In genomic region chr1:177441492-177442195, GRCm38 (mm10) we compare ENCODE assay signal across 7 mouse cellular contexts. TPM values are rescaled to one million over a fixed set of nuclear protein-coding genes. Genes with fewer than 3 reads are reported as not detected.
DNase-seq lines count a peak whose midpoint lies in the region; ATAC-seq lines count a peak whose summit lies in the region.

No protein-coding gene starts in this region.

- peaks cover 49% of the 10 kb centered on the region for H3K4me1 ChIP-seq in embryonic facial prominence, embryonic 10.5 days
- H3K4me1 ChIP-seq in limb, embryonic 10.5 days, result peaks cover 35% of the 10 kb centered on the region
- H3K4me1 ChIP-seq in midbrain, embryonic 13.5 days (replicated peaks), result peaks cover 40% of the 10 kb centered on the region

- under 1% methylated on average over 87 of the region's 87 CpGs for WGBS in embryonic facial prominence, embryonic 10.5 days
- under 1% methylated on average over 87 of the region's 87 CpGs for WGBS in limb, embryonic 10.5 days
- WGBS in midbrain, embryonic 13.5 days, result under 1% methylated on average over 86 of the region's 87 CpGs

- peak overlapping the region; percentile 89 for H3K4me3 ChIP-seq in embryonic facial prominence, embryonic 10.5 days
- H3K4me3 ChIP-seq in limb, embryonic 10.5 days, result peak overlapping the region; percentile 84
- H3K4me3 ChIP-seq in midbrain, embryonic 13.5 days (replicated peaks), result peak overlapping the region; percentile 86

- H3K27ac ChIP-seq in embryonic facial prominence, embryonic 10.5 days (replicated peaks), result peak overlapping the region; percentile 94
- peak overlapping the region; percentile 93 for H3K27ac ChIP-seq in limb, embryonic 10.5 days
- peak overlapping the region; percentile 98 for H3K27ac ChIP-seq in midbrain, embryonic 13.5 days

- no peaks in the 10 kb centered on the region for H3K36me3 ChIP-seq in embryonic facial prominence, embryonic 10.5 days (replicated peaks)
- no peaks in the 10 kb centered on the region for H3K36me3 ChIP-seq in limb, embryonic 10.5 days
- H3K36me3 ChIP-seq in midbrain, embryonic 13.5 days, result no peaks in the 10 kb centered on the region

- H3K9ac ChIP-seq in midbrain, embryonic 13.5 days (replicated peaks), result peak overlapping the region; percentile 81

- peak; percentile 99 for DNase-seq in adrenal gland, postnatal 10 days
- DNase-seq in embryonic facial prominence, embryonic 10.5 days (ENCODE audit: low spot score), result peak; percentile 98
- DNase-seq in kidney, adult 11 months, result peak; percentile 98
- peak; percentile 94 for DNase-seq in limb, embryonic 10.5 days (ENCODE audit: low spot score)
- DNase-seq in spleen, adult 12 weeks (ENCODE audit: low spot score), result peak; percentile 96

- H3K4me2 ChIP-seq in midbrain, embryonic 13.5 days (replicated peaks), result peak overlapping the region; percentile 70

- H3K9me3 ChIP-seq in embryonic facial prominence, embryonic 10.5 days, result no peaks in the 10 kb centered on the region
- H3K9me3 ChIP-seq in limb, embryonic 10.5 days (replicated peaks), result no peaks in the 10 kb centered on the region
- H3K9me3 ChIP-seq in midbrain, embryonic 13.5 days, result no peaks in the 10 kb centered on the region

- peak; percentile 80 for ATAC-seq in granulocyte monocyte progenitor cell, adult 5-6 weeks (replicated peaks; ENCODE audit: poor library complexity, severe bottlenecking)
- ATAC-seq in midbrain, embryonic 13.5 days, result peak; percentile 99

- H3K27me3 ChIP-seq in embryonic facial prominence, embryonic 10.5 days (replicated peaks; ENCODE audit: low read depth, poor library complexity, severe bottlenecking), result no peaks in the 10 kb centered on the region
- no peaks in the 10 kb centered on the region for H3K27me3 ChIP-seq in limb, embryonic 10.5 days (ENCODE audit: low read depth, poor library complexity, severe bottlenecking)
- H3K27me3 ChIP-seq in midbrain, embryonic 13.5 days, result no peaks in the 10 kb centered on the region

RNA-seq across cellular contexts. Expression of gene Zbtb18, which starts 0.5 kb away (rescaled TPM):
- 10 to 100 TPM; 27.9 to 38.6 TPM for total RNA-seq in adrenal gland, postnatal 10 days (2021)
- 2.1 and 3.4 TPM in 2 replicates for polyA plus RNA-seq in embryonic facial prominence, embryonic 10.5 days (2016; fragmentation: Nextera tagmentation; extraction: Ambion mirVana)
- 62.5 and 64.3 TPM in 2 replicates for total RNA-seq in granulocyte monocyte progenitor cell, adult 5-6 weeks (2014; fragmentation: Nextera tagmentation)
- 58.4 and 82.5 TPM in 2 replicates for total RNA-seq in granulocyte monocyte progenitor cell, adult 5-6 weeks (2017)
- polyA plus RNA-seq in limb, embryonic 10.5 days (2016; fragmentation: Nextera tagmentation; extraction: Ambion mirVana), result 0.99 and 1.0 TPM in 2 replicates
- 14.0 and 20.6 TPM in 2 replicates for polyA plus RNA-seq in midbrain, embryonic 13.5 days (2015; fragmentation: Nextera tagmentation; extraction: Ambion mirVana)

Comparison
In these comparisons a context has a peak if more than half of its experiments do, and no peak if none do; other contexts are left out.
1. Peak in every context shown above with its lines: DNase-seq, ATAC-seq, H3K4me3 ChIP-seq and H3K27ac ChIP-seq.